Mouse (Mus musculus): Measurements from ENCODE around the gene Il27ra. TPM values are rescaled to one million over a fixed set of nuclear protein-coding genes. Genes with fewer than 3 reads are reported as not detected.
"Not testable (repeated sequence)": the region's sequence is repeated elsewhere in the genome, so short reads cannot be mapped to it uniquely, and the experiment has no call there.

The Il27ra gene
- total and polyA plus RNA-seq, 2 experiments from 2014 or later, result 0.45 to 0.86 TPM

DNA sequence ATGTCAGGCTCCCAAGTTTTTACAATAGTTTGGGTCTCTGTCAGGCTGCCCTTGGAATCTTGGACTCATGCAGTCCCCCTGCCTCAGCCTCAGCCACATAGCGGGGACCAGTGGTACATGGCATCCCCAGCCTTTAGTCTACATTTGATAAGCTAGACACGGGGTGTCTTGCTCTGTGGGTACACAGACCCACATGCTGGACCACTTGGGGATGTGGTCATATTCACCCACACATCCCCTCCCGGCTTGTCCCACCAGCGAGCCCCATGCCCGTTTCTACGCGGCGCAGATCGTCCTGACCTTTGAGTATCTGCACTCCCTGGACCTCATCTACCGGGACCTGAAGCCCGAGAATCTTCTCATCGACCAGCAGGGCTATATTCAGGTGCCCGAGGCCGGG lies 52.2 kb downstream of the Il27ra start:
- ATAC-seq (no peak), DNase-seq (no peak)
- no peaks in the 10 kb centered on the region for H3K9me3 ChIP-seq (ENCODE audit: low read length)
- H3K9ac ChIP-seq, result no peak overlapping the region
- no peak for TF ChIP-seq CTCF (IDR thresholded peaks at IDR 0.05; ENCODE audit: low read depth)
- H3K4me2 ChIP-seq (ENCODE audit: low read depth), result no peak overlapping the region
- H3K27me3 ChIP-seq (ENCODE audit: insufficient read depth, low read length), result no peaks in the 10 kb centered on the region
- peaks cover 82% of the 10 kb centered on the region for H3K36me3 ChIP-seq (ENCODE audit: insufficient read depth)
- H3K27ac ChIP-seq (ENCODE audit: low read depth, low read length), result no peak overlapping the region
- no peak overlapping the region for H3K4me3 ChIP-seq (ENCODE audit: low read depth, low read length)
- 94% methylated on average over 14 of the region's 14 CpGs for WGBS
- no peaks in the 10 kb centered on the region for H3K4me1 ChIP-seq (ENCODE audit: insufficient read depth)

DNA sequence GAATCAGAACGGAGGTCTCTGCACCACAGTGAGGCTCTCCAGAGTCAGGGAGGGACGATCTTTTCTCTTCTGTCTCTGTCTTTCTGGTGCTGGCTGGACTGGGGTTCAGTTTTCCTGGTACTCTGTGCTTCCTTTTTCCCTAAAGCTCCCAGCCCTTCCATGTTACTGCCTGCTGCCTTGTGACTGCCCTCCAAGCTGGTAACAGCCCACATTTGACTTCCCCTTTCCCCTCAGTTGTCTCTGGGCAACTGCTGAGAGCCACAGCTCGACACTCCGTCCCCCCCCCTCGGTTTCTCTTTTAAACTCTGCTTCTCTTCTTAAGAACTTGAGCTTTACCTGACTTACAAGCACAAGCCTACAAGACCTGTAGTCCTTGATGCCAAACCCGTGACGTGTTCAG lies 53.1 kb downstream of the Il27ra start:
- TF ChIP-seq CTCF (IDR thresholded peaks at IDR 0.05; ENCODE audit: low read depth), result no peak
- Histone ChIP-seq H3K4me3 (ENCODE audit: low read depth, low read length) (no peak overlapping the region), H3K4me2 (ENCODE audit: low read depth) (no peak overlapping the region), H3K9me3 (ENCODE audit: low read length) (no peaks in the 10 kb centered on the region), H3K27me3 (ENCODE audit: insufficient read depth, low read length) (no peaks in the 10 kb centered on the region), H3K27ac (ENCODE audit: low read depth, low read length) (no peak overlapping the region), H3K36me3 (ENCODE audit: insufficient read depth) (peaks cover 84% of the 10 kb centered on the region), H3K4me1 (ENCODE audit: insufficient read depth) (no peaks in the 10 kb centered on the region), H3K9ac (no peak overlapping the region)
- 93% methylated on average over 7 of the region's 7 CpGs for WGBS
- ATAC-seq, result no peak
- no peak for DNase-seq

DNA sequence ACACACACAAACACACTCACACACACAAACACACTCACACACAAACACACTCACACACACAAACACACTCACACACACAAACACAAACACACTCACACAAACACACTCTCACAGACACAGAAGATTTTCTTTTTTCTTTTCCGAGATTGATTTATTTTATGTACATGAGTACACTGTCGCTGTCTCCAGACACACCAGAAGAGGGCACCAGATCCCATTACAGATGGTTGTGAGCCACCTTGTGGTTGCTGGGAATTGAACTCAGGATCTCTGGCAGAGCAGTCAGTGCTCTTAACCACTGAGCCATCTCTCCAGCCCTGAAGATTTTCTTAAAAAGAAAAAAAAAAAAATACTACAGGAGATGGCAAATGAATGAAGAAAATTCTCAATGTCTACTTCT lies 59.2 kb downstream of the Il27ra start:
- H3K36me3 ChIP-seq (ENCODE audit: insufficient read depth), result peaks cover 73% of the 10 kb centered on the region
- TF ChIP-seq CTCF (IDR thresholded peaks at IDR 0.05; ENCODE audit: low read depth), result peak; percentile 45

DNA sequence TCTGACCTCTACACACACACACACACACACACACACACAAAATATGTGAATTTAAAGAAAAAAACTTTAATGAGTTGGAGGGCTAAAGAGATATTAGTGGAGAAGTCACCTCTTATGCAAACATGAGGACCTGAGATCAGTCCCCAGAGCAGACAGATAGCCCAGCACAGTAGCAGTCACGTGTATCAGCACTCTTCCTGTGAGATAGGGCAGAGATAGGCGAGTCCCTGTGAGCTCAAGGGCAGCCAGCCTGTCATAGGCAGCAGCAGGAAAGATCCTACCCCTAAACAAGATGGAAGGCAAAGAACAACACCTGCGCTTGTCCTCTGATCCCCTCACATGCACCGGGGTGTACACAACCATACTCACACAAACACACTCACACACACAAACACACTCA lies 59.9 kb downstream of the Il27ra start:
- DNase-seq (no peak), ATAC-seq (no peak)
- WGBS, result 92% methylated on average over 4 of the region's 4 CpGs
- Histone ChIP-seq H3K4me1 (ENCODE audit: insufficient read depth) (0 out of 2 replicates have a peak, but pooled peaks cover 5% of the 10 kb centered on the region), H3K36me3 (ENCODE audit: insufficient read depth) (peaks cover 66% of the 10 kb centered on the region), H3K4me3 (ENCODE audit: low read depth, low read length) (no peak overlapping the region), H3K9me3 (ENCODE audit: low read length) (no peaks in the 10 kb centered on the region), H3K4me2 (ENCODE audit: low read depth) (no peak overlapping the region), H3K27me3 (ENCODE audit: insufficient read depth, low read length) (no peaks in the 10 kb centered on the region), H3K27ac (ENCODE audit: low read depth, low read length) (no peak overlapping the region), H3K9ac (no peak overlapping the region)
- TF ChIP-seq CTCF (IDR thresholded peaks at IDR 0.05; ENCODE audit: low read depth), result no peak

More for the DNA sequence above, 59.2 kb downstream of the Il27ra start:
- not testable (repeated sequence) for H3K27ac ChIP-seq (ENCODE audit: low read depth, low read length); H3K9me3 ChIP-seq (ENCODE audit: low read length); ATAC-seq; H3K4me1 ChIP-seq (ENCODE audit: insufficient read depth); H3K4me3 ChIP-seq (ENCODE audit: low read depth, low read length); DNase-seq; H3K27me3 ChIP-seq (ENCODE audit: insufficient read depth, low read length); H3K9ac ChIP-seq; H3K4me2 ChIP-seq (ENCODE audit: low read depth)
- WGBS, result 99% methylated on average over 2 of the region's 2 CpGs

DNA sequence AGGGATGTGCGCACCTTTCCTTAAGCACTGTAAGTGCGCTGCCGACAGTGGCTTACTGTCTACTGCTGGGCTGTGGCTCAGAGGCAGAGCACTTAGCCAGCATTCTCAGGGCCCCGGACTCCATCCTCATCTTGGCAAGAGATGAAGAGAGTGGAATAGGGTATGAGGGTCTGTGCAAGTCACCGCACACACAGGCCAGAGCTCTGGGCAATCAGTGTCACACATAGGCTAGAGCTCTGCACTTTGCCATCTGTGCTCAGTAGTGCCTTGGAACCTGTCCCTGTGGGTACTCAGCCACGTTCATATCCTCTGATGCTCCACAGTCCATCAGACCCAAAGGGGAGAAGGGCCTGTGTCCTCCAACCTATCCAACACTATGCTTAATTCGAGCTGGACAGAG lies 60.9 kb downstream of the Il27ra start:
- DNase-seq (no peak), ATAC-seq (no peak)
- Histone ChIP-seq H3K27ac (ENCODE audit: low read depth, low read length) (no peak overlapping the region), H3K27me3 (ENCODE audit: insufficient read depth, low read length) (no peaks in the 10 kb centered on the region), H3K9ac (no peak overlapping the region), H3K36me3 (ENCODE audit: insufficient read depth) (peaks cover 56% of the 10 kb centered on the region), H3K9me3 (ENCODE audit: low read length) (no peaks in the 10 kb centered on the region), H3K4me2 (ENCODE audit: low read depth) (no peak overlapping the region), H3K4me1 (ENCODE audit: insufficient read depth) (0 out of 2 replicates have a peak, but pooled peaks cover 5% of the 10 kb centered on the region), H3K4me3 (ENCODE audit: low read depth, low read length) (no peak overlapping the region)
- WGBS, result 93% methylated on average over 7 of the region's 7 CpGs
- TF ChIP-seq CTCF (IDR thresholded peaks at IDR 0.05; ENCODE audit: low read depth), result no peak

DNA sequence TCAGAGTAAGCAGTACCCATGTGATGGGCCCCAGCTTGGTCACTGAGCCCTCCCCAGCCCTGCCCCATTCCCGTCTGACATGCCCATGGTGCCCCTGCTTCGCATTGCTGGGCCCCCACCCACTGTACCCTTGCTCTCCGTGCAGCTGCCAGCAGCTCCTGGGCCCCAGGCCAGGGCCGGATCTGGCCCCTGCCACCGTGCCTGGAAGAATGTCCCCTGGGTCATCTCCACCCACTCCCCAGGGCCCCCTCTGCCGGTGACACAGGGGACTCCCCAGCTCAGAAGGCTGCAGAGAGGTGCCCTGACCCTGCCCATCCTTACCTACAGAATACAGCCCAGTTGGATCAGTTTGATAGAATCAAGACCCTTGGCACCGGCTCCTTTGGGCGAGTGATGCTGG lies 61.5 kb downstream of the Il27ra start:
- H3K4me3 ChIP-seq (ENCODE audit: low read depth, low read length), result no peak overlapping the region
- DNase-seq, result no peak
- H3K4me2 ChIP-seq (ENCODE audit: low read depth), result no peak overlapping the region
- no peak for TF ChIP-seq CTCF (IDR thresholded peaks at IDR 0.05; ENCODE audit: low read depth)
- H3K4me1 ChIP-seq (ENCODE audit: insufficient read depth), result 0 out of 2 replicates have a peak, but pooled peaks cover 5% of the 10 kb centered on the region
- no peaks in the 10 kb centered on the region for H3K9me3 ChIP-seq (ENCODE audit: low read length)
- H3K27me3 ChIP-seq (ENCODE audit: insufficient read depth, low read length), result no peaks in the 10 kb centered on the region
- H3K9ac ChIP-seq, result no peak overlapping the region
- H3K36me3 ChIP-seq (ENCODE audit: insufficient read depth), result peaks cover 50% of the 10 kb centered on the region
- 0 out of 2 replicates have a peak, but pooled peaks have one; percentile 20 for ATAC-seq
- WGBS, result 70% methylated on average over 8 of the region's 8 CpGs
- no peak overlapping the region for H3K27ac ChIP-seq (ENCODE audit: low read depth, low read length)

MicroRNAs within 50 kb of the gene (microRNA counts, 519-probe panel; counts per million panel counts)
- microRNA mmu-miR-1199 (not detected), microRNA mmu-miR-709 (4,164 counts per million, percentile 50 among the panel's probes with 10 or more counts)

Small RNA genes within 50 kb of the gene (microRNA-seq; reads per million reads assigned to microRNA genes)
- gene Mir1199 (0 to 0.24 reads per million in 2 experiments), gene Mir709 (0 reads per million in 2 experiments), gene Mir8111 (1.5 to 2.2 reads per million in 2 experiments)

Other genes starting within 250 kb of the Il27ra start
- gene Adgrl1, start 142.5 kb downstream of the Il27ra start, total RNA-seq (2014; rRNA removed), result 248 and 259 TPM in 2 replicates
- 38.5 and 56.5 TPM in 2 replicates for gene Adgrl1, start 142.5 kb downstream of the Il27ra start, polyA plus RNA-seq (2015; fragmentation: Nextera tagmentation; extraction: Ambion mirVana)
- 0.14 and 0.31 TPM in 2 replicates for gene Gm10644, start 87.4 kb downstream of the Il27ra start, total RNA-seq (2014; rRNA removed)
- 0.14 and 0.40 TPM in 2 replicates for gene Gm10644, start 87.4 kb downstream of the Il27ra start, polyA plus RNA-seq (2015; fragmentation: Nextera tagmentation; extraction: Ambion mirVana)
- 1.7 and 5.0 TPM in 2 replicates for gene Asf1b, start 87.1 kb downstream of the Il27ra start, total RNA-seq (2014; rRNA removed)
- 4.7 and 5.1 TPM in 2 replicates for gene Asf1b, start 87.1 kb downstream of the Il27ra start, polyA plus RNA-seq (2015; fragmentation: Nextera tagmentation; extraction: Ambion mirVana)
- gene Prkaca, start 69.6 kb downstream of the Il27ra start, total RNA-seq (2014; rRNA removed), result 133 and 151 TPM in 2 replicates
- 172 and 215 TPM in 2 replicates for gene Prkaca, start 69.6 kb downstream of the Il27ra start, polyA plus RNA-seq (2015; fragmentation: Nextera tagmentation; extraction: Ambion mirVana)
- gene Samd1, start 44.9 kb downstream of the Il27ra start, total RNA-seq (2014; rRNA removed), result 116 and 117 TPM in 2 replicates
- gene Samd1, start 44.9 kb downstream of the Il27ra start, polyA plus RNA-seq (2015; fragmentation: Nextera tagmentation; extraction: Ambion mirVana), result 6.7 and 6.9 TPM in 2 replicates
- gene 1700067K01Rik, start 41.1 kb downstream of the Il27ra start, total RNA-seq (2014; rRNA removed), result 0.15 and 0.81 TPM in 2 replicates
- 0.36 and 0.86 TPM in 2 replicates for gene 1700067K01Rik, start 41.1 kb downstream of the Il27ra start, polyA plus RNA-seq (2015; fragmentation: Nextera tagmentation; extraction: Ambion mirVana)
- not detected in 2 replicates for gene 2210011C24Rik, start 30.4 kb downstream of the Il27ra start, total RNA-seq (2014; rRNA removed)
- gene 2210011C24Rik, start 30.4 kb downstream of the Il27ra start, polyA plus RNA-seq (2015; fragmentation: Nextera tagmentation; extraction: Ambion mirVana), result 0.38 and 1.2 TPM in 2 replicates
- 2.7 and 5.4 TPM in 2 replicates for gene Palm3, start 21.1 kb downstream of the Il27ra start, total RNA-seq (2014; rRNA removed)
- 2.8 and 4.3 TPM in 2 replicates for gene Palm3, start 21.1 kb downstream of the Il27ra start, polyA plus RNA-seq (2015; fragmentation: Nextera tagmentation; extraction: Ambion mirVana)
- 0.33 TPM in 1 of 2 replicates, not detected in the other for gene Rln3, start 2.4 kb upstream of the Il27ra start, total RNA-seq (2014; rRNA removed)
- gene Rln3, start 2.4 kb upstream of the Il27ra start, polyA plus RNA-seq (2015; fragmentation: Nextera tagmentation; extraction: Ambion mirVana), result not detected in 2 replicates
- gene Gm10643, start 22.5 kb upstream of the Il27ra start, total RNA-seq (2014; rRNA removed), result 3.3 and 4.7 TPM in 2 replicates
- 1.3 and 1.6 TPM in 2 replicates for gene Gm10643, start 22.5 kb upstream of the Il27ra start, polyA plus RNA-seq (2015; fragmentation: Nextera tagmentation; extraction: Ambion mirVana)
- 22.2 and 31.2 TPM in 2 replicates for gene Rfx1, start 24.2 kb upstream of the Il27ra start, total RNA-seq (2014; rRNA removed)
- gene Rfx1, start 24.2 kb upstream of the Il27ra start, polyA plus RNA-seq (2015; fragmentation: Nextera tagmentation; extraction: Ambion mirVana), result 4.4 and 6.2 TPM in 2 replicates
- gene Dcaf15, start 62.2 kb upstream of the Il27ra start, total RNA-seq (2014; rRNA removed), result 49.5 and 63.2 TPM in 2 replicates
- 16.3 and 17.2 TPM in 2 replicates for gene Dcaf15, start 62.2 kb upstream of the Il27ra start, polyA plus RNA-seq (2015; fragmentation: Nextera tagmentation; extraction: Ambion mirVana)
- gene Podnl1, start 83.4 kb upstream of the Il27ra start, total RNA-seq (2014; rRNA removed), result 0.08 and 0.24 TPM in 2 replicates
- 0.09 and 0.23 TPM in 2 replicates for gene Podnl1, start 83.4 kb upstream of the Il27ra start, polyA plus RNA-seq (2015; fragmentation: Nextera tagmentation; extraction: Ambion mirVana)
- 64.2 and 70.1 TPM in 2 replicates for gene Cc2d1a, start 105.3 kb upstream of the Il27ra start, total RNA-seq (2014; rRNA removed)
- gene Cc2d1a, start 105.3 kb upstream of the Il27ra start, polyA plus RNA-seq (2015; fragmentation: Nextera tagmentation; extraction: Ambion mirVana), result 36.3 and 48.4 TPM in 2 replicates
- 3.5 and 6.0 TPM in 2 replicates for gene 4930432K21Rik, start 105.4 kb upstream of the Il27ra start, total RNA-seq (2014; rRNA removed)
- 2.4 and 3.3 TPM in 2 replicates for gene 4930432K21Rik, start 105.4 kb upstream of the Il27ra start, polyA plus RNA-seq (2015; fragmentation: Nextera tagmentation; extraction: Ambion mirVana)
- gene Nanos3, start 142.6 kb upstream of the Il27ra start, total RNA-seq (2014; rRNA removed), result 1.7 and 3.2 TPM in 2 replicates
- 10.0 and 13.3 TPM in 2 replicates for gene Nanos3, start 142.6 kb upstream of the Il27ra start, polyA plus RNA-seq (2015; fragmentation: Nextera tagmentation; extraction: Ambion mirVana)
- gene Zswim4, start 194.5 kb upstream of the Il27ra start, total RNA-seq (2014; rRNA removed), result 36.5 and 47.7 TPM in 2 replicates
- 15.1 and 15.5 TPM in 2 replicates for gene Zswim4, start 194.5 kb upstream of the Il27ra start, polyA plus RNA-seq (2015; fragmentation: Nextera tagmentation; extraction: Ambion mirVana)
- gene D8Ertd738e, start 207.1 kb upstream of the Il27ra start, total RNA-seq (2014; rRNA removed), result 130 and 146 TPM in 2 replicates
- 255 and 310 TPM in 2 replicates for gene D8Ertd738e, start 207.1 kb upstream of the Il27ra start, polyA plus RNA-seq (2015; fragmentation: Nextera tagmentation; extraction: Ambion mirVana)
- gene Mri1, start 214.7 kb upstream of the Il27ra start, total RNA-seq (2014; rRNA removed), result 36.2 and 36.4 TPM in 2 replicates
- 32.0 and 39.8 TPM in 2 replicates for gene Mri1, start 214.7 kb upstream of the Il27ra start, polyA plus RNA-seq (2015; fragmentation: Nextera tagmentation; extraction: Ambion mirVana)
- gene Ccdc130, start 227.8 kb upstream of the Il27ra start, total RNA-seq (2014; rRNA removed), result 23.3 and 23.4 TPM in 2 replicates
- gene Ccdc130, start 227.8 kb upstream of the Il27ra start, polyA plus RNA-seq (2015; fragmentation: Nextera tagmentation; extraction: Ambion mirVana), result 22.2 and 22.4 TPM in 2 replicates

All from forebrain, postnatal 0 days (tissue).